Mouse (Mus musculus): ENCODE data around the gene Ilvbl. TPM values are rescaled to one million over a fixed set of nuclear protein-coding genes. Genes with fewer than 3 reads are reported as not detected.

Gene Ilvbl
- polyA plus RNA-seq, 1 experiment from 2014 or later: 77.0 TPM

Small RNA genes within 50 kb of the gene (microRNA-seq; reads per million reads assigned to microRNA genes)
- not detected for gene Gm27541

Other genes starting within 250 kb of the Ilvbl start
- 111 and 127 TPM in 2 replicates for gene Agpat3, start 221.9 kb upstream of the Ilvbl start, polyA plus RNA-seq (2015; fragmentation: Nextera tagmentation; extraction: Ambion mirVana)
- 259 and 289 TPM in 2 replicates for gene Rrp1, start 161.3 kb upstream of the Ilvbl start, polyA plus RNA-seq (2015; fragmentation: Nextera tagmentation; extraction: Ambion mirVana)
- gene Cstb, start 148.7 kb upstream of the Ilvbl start, polyA plus RNA-seq (2015; fragmentation: Nextera tagmentation; extraction: Ambion mirVana): 313 and 319 TPM in 2 replicates
- 11.9 and 13.1 TPM in 2 replicates for gene Pdxk, start 109.4 kb upstream of the Ilvbl start, polyA plus RNA-seq (2015; fragmentation: Nextera tagmentation; extraction: Ambion mirVana)
- not detected in 2 replicates for gene Olfr1358, start 56.9 kb upstream of the Ilvbl start, polyA plus RNA-seq (2015; fragmentation: Nextera tagmentation; extraction: Ambion mirVana)
- gene Syde1, start 17.6 kb downstream of the Ilvbl start, polyA plus RNA-seq (2015; fragmentation: Nextera tagmentation; extraction: Ambion mirVana): 20.2 and 20.3 TPM in 2 replicates
- not detected in 2 replicates for gene Olfr1357, start 43.7 kb downstream of the Ilvbl start, polyA plus RNA-seq (2015; fragmentation: Nextera tagmentation; extraction: Ambion mirVana)
- 36.7 and 45.6 TPM in 2 replicates for gene Casp14, start 143.9 kb downstream of the Ilvbl start, polyA plus RNA-seq (2015; fragmentation: Nextera tagmentation; extraction: Ambion mirVana)
- 0.10 and 0.14 TPM in 2 replicates for gene Ccdc105, start 178.7 kb downstream of the Ilvbl start, polyA plus RNA-seq (2015; fragmentation: Nextera tagmentation; extraction: Ambion mirVana)
- gene Slc1a6, start 206.2 kb downstream of the Ilvbl start, polyA plus RNA-seq (2015; fragmentation: Nextera tagmentation; extraction: Ambion mirVana): 0.82 and 1.0 TPM in 2 replicates

Measured in limb, embryonic 15.5 days (tissue).